ENCODE assay signal across 16 mouse cellular contexts in the genomic region with DNA sequence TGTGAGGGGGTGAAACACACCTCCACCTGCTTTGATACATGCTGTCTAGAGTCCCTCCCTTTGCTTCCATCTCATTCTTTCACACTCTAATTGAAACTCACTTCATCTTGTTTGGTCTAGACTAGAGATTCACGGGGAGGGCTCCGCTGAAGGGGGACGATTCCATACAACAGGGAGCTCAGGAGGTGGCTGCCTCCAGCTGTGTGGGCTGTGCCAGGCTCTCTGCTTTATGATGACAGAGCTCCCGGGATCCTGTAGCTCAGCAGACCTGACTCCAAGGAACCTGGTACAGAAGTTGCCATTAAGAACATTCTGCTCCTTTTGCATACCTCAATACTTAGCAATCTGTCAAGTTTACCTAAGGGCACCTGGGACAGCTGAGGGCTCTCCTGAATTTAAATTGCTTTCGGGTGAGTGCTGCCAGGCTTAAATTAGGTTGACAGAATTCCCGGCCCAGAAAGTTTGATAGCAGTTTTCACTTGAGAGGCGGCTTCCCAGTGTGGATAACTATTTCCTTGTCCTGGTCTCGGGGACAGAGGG.
DNase-seq lines count a peak whose midpoint lies in the region; ATAC-seq and TF ChIP-seq lines count a peak whose summit lies in the region.
"Had no signal": no experiment of that assay in that cellular context is flagged by ENCODE, and none has a peak within 500 bp of the region (broad histone marks: within the 10 kb centered on the region; RNA-seq: fewer than 3 reads in every experiment).

No protein-coding gene starts in this region.

- no peak for TF ChIP-seq CTCF in lung, embryonic 14.5 days (IDR thresholded peaks at IDR 0.05; ENCODE audit: low read depth)

- H3K4me1 ChIP-seq in heart, embryonic 13.5 days, result peaks cover 13% of the 10 kb centered on the region
- H3K4me1 ChIP-seq in lung, embryonic 14.5 days (ENCODE audit: insufficient read depth), result no peaks in the 10 kb centered on the region
- H3K4me1 ChIP-seq in midbrain, embryonic 16.5 days (ENCODE audit: control insufficient read depth, insufficient read depth, low read length), result peaks cover 32% of the 10 kb centered on the region
- H3K4me1 ChIP-seq in limb, embryonic 10.5 days, result peaks cover 24% of the 10 kb centered on the region
- H3K4me1 ChIP-seq: heart, embryonic 15.5 days; megakaryocyte, embryonic 14.5 days had no signal

- H3K4me2 ChIP-seq in heart, embryonic 13.5 days, result peak overlapping the region; percentile 0; the same call in 1 of the 2 replicates
- H3K4me2 ChIP-seq in lung, embryonic 14.5 days, result no peak overlapping the region
- H3K4me2 ChIP-seq in midbrain, embryonic 16.5 days (ENCODE audit: low read length), result no peak overlapping the region
- H3K4me2 ChIP-seq: heart, embryonic 15.5 days; liver, embryonic 11.5 days had no signal

- WGBS in heart, embryonic 13.5 days, result 8% methylated on average over 8 of the region's 8 CpGs
- WGBS in lung, embryonic 14.5 days, result 8% methylated on average over 8 of the region's 8 CpGs
- 17% methylated on average over 8 of the region's 8 CpGs for WGBS in midbrain, embryonic 16.5 days
- 8% methylated on average over 8 of the region's 8 CpGs for WGBS in limb, embryonic 10.5 days

- no peak overlapping the region for H3K4me3 ChIP-seq in heart, embryonic 13.5 days
- H3K4me3 ChIP-seq in lung, embryonic 14.5 days (ENCODE audit: low read depth, low read length), result no peak overlapping the region
- no peak overlapping the region for H3K4me3 ChIP-seq in midbrain, embryonic 16.5 days (ENCODE audit: low read depth, low read length)
- no peak overlapping the region for H3K4me3 ChIP-seq in limb, embryonic 10.5 days
- H3K4me3 ChIP-seq: heart, embryonic 15.5 days; megakaryocyte, embryonic 14.5 days had no signal

- no peak for DNase-seq in heart, postnatal 36 days
- peak; percentile 17 to 36 for DNase-seq in lung, adult 18-20 months
- no peak for DNase-seq in lung, postnatal 4 days
- peak; percentile 32 for DNase-seq in lung, embryonic 14.5 days
- DNase-seq in cerebellum, adult 8-10 months, result no peak
- DNase-seq in limb, embryonic 10.5 days (ENCODE audit: low spot score), result no peak
- DNase-seq: adrenal gland, postnatal 25 days; cerebellum, adult 11 months; gastrocnemius, postnatal 10 days; kidney, postnatal 36 days; thymus, postnatal 36 days had no signal

- H3K27ac ChIP-seq in heart, embryonic 13.5 days (replicated peaks), result no peak overlapping the region
- H3K27ac ChIP-seq in lung, embryonic 14.5 days (ENCODE audit: low read depth), result no peak overlapping the region
- 0 out of 2 replicates have a peak overlapping the region, but pooled peaks have one; percentile 42 for H3K27ac ChIP-seq in midbrain, embryonic 16.5 days (ENCODE audit: low read length)
- H3K27ac ChIP-seq in limb, embryonic 10.5 days, result no peak overlapping the region; the same call in 1 of the 2 replicates
- H3K27ac ChIP-seq: heart, embryonic 15.5 days had no signal

- no peaks in the 10 kb centered on the region for H3K36me3 ChIP-seq in heart, embryonic 13.5 days
- no peaks in the 10 kb centered on the region for H3K36me3 ChIP-seq in lung, embryonic 14.5 days (ENCODE audit: insufficient read depth)
- H3K36me3 ChIP-seq in midbrain, embryonic 16.5 days (ENCODE audit: control insufficient read depth, insufficient read depth, low read length), result no peaks in the 10 kb centered on the region
- no peaks in the 10 kb centered on the region for H3K36me3 ChIP-seq in limb, embryonic 10.5 days
- H3K36me3 ChIP-seq: heart, embryonic 15.5 days had no signal

- intact Hi-C loops in heart, postnatal 36 days (cut with DNase I), result no loop called here

- peaks cover 4% of the 10 kb centered on the region for H3K27me3 ChIP-seq in heart, embryonic 13.5 days (replicated peaks)
- H3K27me3 ChIP-seq in lung, embryonic 14.5 days (ENCODE audit: insufficient read depth, low read length), result no peaks in the 10 kb centered on the region
- no peaks in the 10 kb centered on the region for H3K27me3 ChIP-seq in midbrain, embryonic 16.5 days (ENCODE audit: control insufficient read depth, insufficient read depth, low read depth, low read length)
- peaks cover 10% of the 10 kb centered on the region; the same call in 1 of the 2 replicates for H3K27me3 ChIP-seq in limb, embryonic 10.5 days (ENCODE audit: low read depth, poor library complexity, severe bottlenecking)
- H3K27me3 ChIP-seq: heart, embryonic 15.5 days; megakaryocyte, embryonic 14.5 days had no signal

- H3K9ac ChIP-seq in heart, embryonic 13.5 days, result no peak overlapping the region
- no peak overlapping the region for H3K9ac ChIP-seq in lung, embryonic 14.5 days
- no peak overlapping the region for H3K9ac ChIP-seq in midbrain, embryonic 16.5 days (ENCODE audit: low read depth, low read length)
- H3K9ac ChIP-seq: heart, embryonic 15.5 days had no signal

- H3K9me3 ChIP-seq in heart, embryonic 13.5 days, result no peaks in the 10 kb centered on the region
- no peaks in the 10 kb centered on the region for H3K9me3 ChIP-seq in lung, embryonic 14.5 days (ENCODE audit: low read depth, low read length)
- H3K9me3 ChIP-seq in midbrain, embryonic 16.5 days (replicated peaks; ENCODE audit: control insufficient read depth, low read length, poor library complexity, severe bottlenecking), result no peaks in the 10 kb centered on the region
- H3K9me3 ChIP-seq in limb, embryonic 10.5 days (replicated peaks), result no peaks in the 10 kb centered on the region
- H3K9me3 ChIP-seq: heart, embryonic 15.5 days had no signal

- ATAC-seq in heart, embryonic 13.5 days (ENCODE audit: extremely low read depth, insufficient number of reproducible peaks, low FRiP score, low TSS enrichment), result no peak
- ATAC-seq in lung, embryonic 14.5 days (ENCODE audit: insufficient read depth), result no peak; the same call in 1 of the 2 replicates
- 0 out of 2 replicates have a peak, but pooled peaks have one; percentile 26 for ATAC-seq in midbrain, embryonic 16.5 days

Comparison
In these comparisons a context has a peak if more than half of its experiments do, and no peak if none do; other contexts are left out.
1. DNase-seq: peak in lung, adult 18-20 months (2 of 2) and lung, embryonic 14.5 days (single experiment); none in heart, postnatal 36 days (0 of 2), lung, postnatal 4 days (0 of 2), cerebellum, adult 8-10 months (single experiment) and limb, embryonic 10.5 days (single experiment).